Mouse (Mus musculus) kidney, postnatal 10 days (tissue): ENCODE measurements around the gene Pex14.
A peak's percentile ranks its signal among the peaks of the same experiment; 100 is the strongest.

Source experiments
- DNase-seq: peaks from one replicate; pipeline ENCODE4 v3.0.0; 2021; ENCODE audit warnings: mixed read lengths

The Pex14 gene

DNA sequence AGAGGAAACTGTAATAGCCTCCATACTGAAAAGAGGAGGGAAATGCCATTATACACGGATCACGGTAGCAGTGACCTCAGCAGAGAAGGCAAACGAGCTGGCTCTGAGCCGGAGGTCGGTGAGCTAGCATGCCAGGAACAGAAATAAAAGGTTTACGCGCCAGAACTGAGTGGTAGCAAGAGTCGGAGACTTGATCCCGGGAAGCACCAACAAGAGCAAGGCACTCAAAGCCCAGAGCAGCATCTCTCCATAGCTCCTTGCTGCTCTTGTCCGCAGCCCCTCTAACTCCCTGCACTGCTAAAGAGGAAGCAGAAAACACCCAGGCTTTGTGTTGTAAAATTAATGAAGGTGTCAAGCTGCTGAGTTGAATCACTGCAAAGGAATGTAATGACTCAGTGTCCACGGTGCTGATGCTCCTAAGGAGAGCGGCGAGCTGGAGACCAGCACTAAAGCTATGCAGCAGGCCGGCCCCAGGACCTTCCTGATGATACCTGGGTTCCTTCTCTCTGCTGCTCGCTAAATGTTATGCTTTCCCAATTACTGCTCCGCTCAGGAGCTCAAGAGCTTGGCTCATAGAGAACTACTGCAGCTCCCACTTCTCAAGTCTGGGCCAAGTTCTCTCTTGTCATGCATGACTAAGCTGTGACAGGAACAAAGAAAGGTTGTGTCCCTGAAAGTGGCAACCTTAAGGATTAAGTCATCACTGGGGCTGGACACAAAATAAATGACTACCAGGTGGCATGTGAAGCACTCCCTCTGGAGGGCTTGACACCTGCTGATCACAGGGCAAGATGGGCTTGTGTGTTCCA, 50.1 kb downstream of the Pex14 start:
- DNase-seq, result peak; percentile 67

DNA sequence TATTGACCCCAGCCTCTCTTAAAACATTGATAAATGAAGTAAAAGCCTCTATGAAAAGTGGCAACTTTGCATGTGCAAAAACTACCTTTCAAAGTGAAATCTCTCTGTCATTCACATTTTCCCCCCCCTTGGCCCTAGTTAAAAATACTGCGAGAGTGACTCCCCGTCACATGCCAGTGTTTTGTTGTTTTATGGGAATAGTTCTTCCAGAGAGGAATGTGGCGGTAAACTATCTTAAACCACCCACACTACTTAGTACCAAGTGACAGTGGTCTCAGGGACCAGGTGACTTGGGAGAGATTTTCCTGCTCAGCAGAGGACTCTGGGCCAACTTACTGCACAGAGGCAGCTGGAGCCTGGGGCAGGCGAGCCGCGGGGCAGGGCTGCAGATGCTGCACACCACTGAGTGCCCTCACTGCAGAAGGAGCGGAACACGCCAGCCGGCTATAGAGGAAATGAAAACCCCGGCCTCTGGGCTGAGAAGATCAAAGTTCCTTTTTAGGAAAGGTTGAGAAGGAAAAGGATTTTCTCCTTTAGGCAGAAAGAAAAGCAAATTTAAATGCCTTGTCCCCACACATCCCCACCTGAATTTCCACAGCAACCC, 50.9 kb downstream of the Pex14 start:
- peak; percentile 73 for DNase-seq

DNA sequence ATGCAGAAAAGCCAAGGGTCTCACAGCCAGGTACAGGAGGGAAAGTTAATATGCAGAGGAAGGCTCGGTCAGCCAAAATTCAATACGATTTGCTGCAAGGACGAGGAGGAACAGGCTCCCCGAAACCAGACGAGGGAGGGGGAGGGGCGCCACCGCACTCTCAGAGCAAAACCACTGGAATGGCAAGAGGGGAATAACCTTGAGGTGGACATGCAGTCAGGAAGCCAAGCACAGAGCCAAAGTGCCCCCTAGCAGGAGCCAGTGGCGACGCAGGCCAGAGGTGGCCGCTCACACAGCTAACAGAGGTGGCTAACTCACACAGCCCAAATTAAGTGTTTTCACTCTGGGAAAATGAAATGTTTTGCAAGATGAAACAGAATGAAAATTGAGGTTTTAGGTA, 52.3 kb downstream of the Pex14 start:
- DNase-seq, result peak; percentile 87

DNA sequence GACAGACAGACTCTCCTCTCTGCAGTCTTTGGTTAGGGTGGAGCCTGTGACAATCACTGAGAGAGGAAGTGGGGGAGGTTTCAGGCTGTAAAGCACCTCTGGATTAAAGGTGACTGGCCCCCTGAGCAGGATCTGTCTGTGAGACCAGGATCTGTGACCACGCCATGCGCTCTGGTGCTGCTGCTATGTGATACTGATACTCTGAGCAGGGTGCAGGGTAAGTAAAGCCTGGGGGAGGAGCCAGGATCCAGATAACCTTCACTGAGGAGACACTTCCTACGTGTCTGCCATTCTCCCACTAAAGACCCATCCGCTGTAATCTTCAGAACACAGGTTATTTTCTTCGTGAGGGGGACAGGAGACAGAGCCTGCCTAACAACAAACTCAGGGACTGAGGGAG, 53.8 kb downstream of the Pex14 start:
- DNase-seq, result no peak

DNA sequence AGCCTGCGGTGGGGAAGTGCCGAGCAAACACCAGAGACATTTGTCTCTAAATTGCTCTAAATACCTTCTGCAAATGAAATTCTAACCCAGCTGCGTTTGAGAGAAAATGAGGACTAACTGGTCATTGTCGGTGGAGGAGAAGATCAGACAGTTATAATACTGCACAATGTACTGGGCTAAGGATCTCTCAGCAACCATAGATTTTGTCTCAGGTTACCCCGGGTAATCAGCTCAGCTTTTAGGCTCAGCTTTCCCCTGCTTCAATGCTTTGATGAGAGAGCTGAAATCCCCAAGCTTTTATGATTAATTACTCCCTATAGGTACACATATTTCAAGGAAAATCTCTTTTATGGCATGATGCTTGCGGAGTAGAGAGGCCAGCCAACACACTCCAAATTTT, 59.4 kb downstream of the Pex14 start:
- DNase-seq, result no peak

DNA sequence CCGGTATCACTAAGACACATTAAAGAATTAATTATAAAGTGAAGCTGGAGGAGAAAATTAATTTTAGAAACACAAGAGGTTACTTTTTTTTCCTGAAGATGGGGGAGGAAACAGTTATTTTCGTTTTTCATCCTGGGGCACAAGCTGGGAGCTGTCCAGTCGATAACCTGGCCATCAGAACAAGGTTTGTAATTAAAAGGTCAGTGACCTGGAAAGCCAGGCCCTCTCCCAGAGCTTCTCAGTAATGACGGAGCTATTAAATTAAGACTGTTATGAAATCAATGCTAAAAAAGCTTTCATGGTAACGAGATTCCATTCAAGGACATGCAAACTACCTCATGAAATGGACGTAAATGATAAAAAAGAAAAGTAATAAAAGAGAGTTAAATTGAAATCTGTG, 62.0 kb downstream of the Pex14 start:
- no peak for DNase-seq

DNA sequence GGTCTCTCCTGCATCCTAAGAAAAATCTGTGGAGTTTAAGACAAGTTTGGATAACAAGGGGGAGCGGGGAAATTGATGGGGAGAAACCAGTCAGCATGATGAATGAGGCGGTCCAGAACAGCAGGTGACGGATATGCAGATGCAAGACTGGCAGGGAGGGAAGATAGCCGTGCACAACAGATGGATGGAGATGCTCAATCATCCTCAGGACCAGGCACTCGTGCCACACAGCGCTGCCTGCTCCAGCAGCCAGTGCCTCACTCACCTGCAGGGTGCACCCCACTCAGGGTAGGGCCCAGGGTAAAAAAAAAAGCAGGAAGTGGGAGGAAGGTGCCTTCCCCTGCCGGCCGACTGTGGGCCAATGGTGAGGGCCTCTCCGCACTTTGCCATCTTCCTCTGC, 63.1 kb downstream of the Pex14 start:
- DNase-seq, result no peak

DNA sequence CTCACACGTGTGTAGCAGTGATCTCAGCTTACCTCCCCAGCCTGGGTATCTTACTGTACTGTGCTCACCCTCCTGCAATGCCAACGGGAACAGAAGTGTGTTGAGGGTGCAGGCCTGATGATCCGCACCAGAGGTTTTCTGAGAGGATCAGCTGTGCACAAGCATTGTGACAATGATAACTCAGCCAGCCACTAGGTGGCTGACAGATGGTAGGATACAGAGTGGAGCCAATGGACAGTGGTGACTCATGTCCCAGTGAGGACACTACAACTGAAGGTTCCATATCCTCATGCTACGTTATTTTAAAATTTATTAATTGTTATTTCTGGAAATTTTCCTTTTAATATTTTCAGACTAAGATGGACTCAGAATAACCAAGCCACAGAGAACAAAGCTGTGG, 68.2 kb downstream of the Pex14 start:
- DNase-seq, result peak; percentile 40

DNA sequence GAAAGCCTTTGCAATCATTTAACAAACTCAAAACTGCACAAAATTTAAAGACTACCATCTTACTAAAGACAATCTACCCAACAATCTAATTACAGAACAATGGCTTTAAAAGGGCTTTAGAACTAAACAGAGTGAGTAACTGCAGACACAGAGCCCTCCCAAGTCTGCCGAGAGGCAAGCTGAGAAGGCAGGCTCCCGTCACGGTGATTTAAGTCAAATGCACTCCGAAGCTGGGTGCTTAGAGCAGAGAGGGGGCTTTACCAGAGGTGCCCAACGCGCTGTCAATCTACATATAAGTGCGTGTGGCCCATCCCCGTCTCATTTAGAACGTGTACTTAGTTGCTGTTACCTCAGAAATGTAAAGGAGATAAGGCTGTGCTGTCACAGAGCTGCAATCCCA, 72.1 kb downstream of the Pex14 start:
- DNase-seq, result no peak

DNA sequence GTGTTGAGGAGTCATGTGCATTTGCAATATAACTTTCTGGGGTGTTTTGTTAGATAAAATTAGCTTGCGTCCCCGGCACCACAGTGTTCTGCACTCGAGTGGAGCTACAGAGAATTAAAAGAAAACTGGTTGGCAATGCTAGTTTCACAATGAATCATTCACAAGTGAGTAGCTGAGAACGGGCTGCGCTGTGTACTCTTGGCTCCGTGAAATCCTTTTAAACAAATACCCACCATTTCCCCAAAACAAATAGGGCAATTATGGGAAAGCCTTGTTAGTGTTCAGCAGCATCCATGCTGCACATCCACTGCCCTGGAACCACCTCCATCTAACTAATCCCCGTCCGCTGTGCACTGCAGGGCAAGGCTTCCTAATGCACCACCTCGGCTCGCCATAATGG, 74.4 kb downstream of the Pex14 start:
- DNase-seq, result no peak

DNA sequence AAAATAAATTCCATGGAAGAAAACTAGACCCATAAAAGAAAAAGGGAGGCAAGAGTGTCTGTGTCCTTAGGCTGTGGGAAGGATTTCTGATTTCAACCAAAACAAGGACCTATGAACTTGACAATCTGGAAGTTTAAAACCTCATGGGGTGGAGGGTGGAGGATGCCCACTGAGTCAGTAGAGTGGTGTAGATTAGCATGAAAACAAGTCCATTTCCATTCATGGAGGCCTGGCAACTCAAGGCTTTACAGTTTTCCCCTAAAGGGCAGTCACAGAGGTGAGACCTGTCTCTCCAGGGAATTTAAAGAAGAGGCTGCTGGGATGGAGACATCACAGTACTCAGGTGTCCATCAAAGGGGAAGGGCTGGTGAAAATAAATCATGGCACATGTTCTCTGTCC, 78.7 kb downstream of the Pex14 start:
- DNase-seq, result no peak

DNA sequence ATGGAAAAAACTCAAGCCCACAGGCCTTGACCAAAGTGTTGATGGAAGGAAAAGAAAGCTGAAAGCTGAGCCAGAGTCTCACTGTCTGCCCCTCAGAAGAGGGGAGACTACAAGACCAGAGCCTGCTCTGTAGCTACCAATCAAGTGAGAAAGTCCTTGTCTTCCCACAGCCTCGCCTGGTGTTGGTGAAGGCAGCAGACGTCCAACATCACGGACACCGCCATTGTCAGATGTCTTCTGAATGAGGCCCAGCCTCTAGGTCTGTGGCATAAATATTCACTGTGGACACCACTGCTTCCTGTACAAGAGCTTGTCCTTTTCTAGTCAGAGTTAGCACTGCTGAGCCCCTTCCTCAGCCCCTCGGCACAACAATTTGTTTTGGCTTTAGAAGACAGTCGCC, 80.2 kb downstream of the Pex14 start:
- DNase-seq, result no peak

DNA sequence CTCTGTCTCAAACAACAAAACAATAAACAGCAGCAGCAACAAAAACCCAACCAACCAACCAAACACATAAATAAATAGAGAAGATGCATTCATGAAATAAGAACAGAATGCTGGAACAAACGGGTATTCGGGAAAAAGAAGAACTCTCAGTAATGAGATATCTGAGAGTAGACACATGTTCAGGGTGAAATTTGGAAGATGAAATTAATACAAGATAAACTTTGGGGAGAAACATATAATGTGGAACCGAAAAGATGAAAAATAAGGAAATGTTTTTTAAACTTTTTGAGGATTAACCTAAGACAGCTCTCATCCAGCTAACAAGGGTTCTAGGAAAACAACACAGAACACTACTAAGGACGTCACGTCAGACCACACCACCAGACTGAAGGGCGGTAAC, 92.9 kb downstream of the Pex14 start:
- no peak for DNase-seq

DNA sequence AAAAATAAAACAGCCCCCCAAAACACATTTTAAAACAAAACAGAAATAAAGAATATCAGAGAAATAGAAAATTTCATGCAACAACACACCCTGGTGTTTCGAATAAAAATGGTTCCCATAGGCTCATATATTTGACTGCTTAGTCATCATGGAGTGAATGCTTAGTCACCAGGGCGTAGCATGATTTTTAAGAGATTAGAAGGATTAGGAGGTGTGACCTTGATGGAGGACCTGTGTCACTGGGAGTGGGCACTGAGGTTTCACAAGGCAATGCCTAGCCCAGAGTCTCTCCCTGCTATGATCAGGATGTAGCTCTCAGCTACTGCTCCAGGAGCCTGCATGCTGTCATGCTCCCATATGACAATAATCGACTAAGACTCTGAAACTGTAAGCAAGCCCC, 93.6 kb downstream of the Pex14 start:
- no peak for DNase-seq

DNA sequence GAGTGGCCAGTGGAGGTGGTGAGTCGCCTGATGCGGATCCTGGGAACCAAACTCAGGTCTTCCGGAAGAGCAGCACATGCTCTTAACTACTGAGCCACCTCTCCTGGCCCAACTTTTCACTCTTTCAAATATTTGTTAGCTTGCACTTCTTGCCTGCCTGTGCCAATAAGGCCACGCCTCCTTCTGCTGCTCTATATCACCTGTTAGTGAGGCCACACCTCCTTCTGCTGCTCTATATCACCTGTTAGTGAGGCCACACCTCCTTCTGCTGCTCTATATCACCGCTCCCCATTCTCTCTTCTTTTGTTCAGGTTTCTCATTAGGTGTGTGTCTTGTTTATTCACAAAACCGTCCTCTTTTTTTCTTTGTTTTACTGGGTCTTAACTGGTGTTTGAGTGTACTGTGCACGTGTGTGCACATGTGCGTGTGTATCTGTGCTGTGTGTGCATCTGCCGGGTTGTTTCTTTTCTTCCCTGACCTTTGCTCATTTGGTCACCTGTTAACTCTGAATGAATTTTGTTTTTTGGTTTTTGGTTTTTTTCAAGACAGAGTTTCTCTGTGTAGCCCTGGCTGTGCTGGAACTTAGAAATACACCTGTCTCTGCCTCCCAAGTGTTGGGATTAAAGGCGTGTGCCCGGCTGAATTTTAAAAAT, 97.1 kb downstream of the Pex14 start:
- DNase-seq, result no peak

DNA sequence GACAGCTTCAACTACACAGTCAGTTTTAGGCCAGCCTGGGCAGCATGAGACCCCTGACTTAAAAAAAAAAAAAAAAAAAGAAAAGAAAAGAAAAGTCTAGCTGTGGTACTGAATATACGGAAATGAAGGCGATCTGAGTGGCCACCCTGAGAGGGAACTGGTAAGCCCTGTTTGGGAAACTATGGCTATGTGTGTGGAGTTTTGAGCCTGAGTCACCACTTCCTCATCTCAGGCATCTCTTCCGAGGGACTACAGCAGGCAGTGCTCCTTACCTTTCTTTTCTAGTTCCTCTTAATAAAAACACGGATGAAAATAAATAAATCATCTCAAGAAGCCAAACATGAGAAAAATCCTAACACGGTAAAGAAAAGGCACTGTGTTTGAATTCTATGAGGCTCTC, 98.2 kb downstream of the Pex14 start:
- no peak for DNase-seq

DNA sequence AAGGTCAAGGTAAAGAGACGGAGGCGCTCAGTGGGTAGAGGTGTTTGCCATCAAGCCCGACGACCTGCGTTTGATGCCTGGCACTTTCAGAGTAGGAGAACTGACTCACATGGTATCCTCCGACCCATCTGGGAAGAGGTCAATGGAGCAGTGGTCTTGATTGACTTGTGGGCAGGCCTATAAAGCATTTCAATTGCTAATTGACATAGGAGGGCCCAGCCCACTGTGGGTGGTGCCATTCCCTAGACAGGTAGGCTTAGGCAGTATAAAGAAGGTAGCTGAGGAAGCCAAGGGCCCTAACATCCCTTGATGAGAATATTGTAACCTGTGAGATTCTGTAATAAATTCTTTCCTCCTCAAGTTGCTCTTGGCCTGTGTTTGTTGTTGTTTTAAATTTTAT, 98.9 kb downstream of the Pex14 start:
- DNase-seq, result no peak

DNA sequence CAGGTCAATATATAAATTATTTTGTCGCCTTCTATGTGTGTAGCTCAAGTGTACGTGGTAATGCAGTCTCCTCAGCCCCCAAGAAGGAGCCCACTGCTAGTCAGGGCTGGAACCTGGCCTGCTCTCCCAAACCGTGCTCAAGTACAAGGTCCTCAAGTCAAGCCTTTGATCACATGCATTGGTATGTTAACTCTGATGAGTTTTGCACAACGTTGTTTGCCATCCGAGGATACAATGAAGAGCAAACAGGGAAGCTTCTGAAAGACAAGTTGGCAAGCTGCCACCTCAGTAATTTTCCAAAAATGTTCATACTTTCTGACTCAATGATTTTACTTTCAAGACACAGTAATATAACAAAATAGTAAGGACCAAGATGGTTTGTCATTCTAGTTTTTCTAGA, 105.7 kb downstream of the Pex14 start:
- DNase-seq, result no peak

DNA sequence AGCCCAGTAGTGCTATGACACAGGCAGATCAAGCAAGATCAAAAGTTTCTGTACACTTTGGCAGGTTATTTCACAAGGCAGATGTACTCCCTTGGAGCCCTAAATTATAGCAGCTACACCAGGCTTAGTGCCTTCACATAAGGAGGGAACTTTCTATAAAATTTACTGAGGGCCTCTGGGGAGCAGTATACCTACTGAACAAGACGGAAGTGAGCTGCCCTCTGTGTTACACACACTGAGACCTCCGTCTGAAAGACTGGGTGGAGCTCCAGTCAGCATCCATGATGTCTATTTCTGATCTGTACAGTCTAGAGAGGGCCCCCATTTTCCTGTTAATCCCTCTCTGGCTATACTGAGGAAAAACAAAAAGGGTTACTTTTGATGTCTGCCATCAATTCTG, 109.6 kb downstream of the Pex14 start:
- no peak for DNase-seq

DNA sequence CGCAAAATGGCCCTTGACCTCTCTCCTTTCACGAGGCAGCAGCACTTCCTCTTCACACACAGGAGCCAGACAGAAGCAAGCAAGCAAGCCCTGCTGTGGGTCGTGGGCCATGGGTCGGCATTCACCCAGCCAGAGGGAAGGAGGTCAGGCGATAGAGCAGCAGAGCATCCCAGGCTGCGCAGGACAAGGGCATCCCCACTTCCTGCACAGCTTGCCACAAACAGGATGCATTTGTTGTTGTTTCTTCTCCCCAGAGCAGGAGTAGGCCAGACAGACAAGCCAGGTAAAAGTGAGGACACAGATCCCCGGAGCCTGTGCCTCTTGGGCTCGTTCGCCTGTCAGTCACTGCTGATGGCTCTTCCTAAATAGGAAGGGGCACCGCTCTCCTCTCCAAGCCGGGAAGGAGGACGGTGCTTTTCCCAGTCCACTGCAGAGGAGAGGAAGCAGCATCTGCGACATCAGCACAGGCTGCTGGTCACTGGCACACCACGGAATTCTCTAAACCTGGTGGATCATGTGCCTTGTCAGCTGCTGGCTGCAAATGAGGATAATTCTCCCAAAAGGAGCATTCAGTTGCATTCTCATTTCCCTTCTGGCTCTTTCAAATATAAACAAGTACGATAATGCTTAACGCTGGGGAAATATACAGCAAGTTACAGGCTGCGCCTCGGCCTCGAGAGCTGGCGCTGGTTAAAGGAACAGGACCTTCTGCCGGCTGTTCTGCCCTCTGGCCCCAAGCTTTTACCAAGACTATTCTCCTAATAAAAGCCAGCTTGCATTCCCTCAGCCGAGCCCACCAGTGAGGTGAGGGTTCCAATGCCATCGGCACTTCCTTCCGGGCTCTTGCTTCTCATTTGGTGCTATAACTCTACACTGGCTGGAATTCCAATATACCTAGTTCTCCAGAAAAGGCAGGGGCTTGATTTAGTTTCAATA, 113.9 kb downstream of the Pex14 start:
- DNase-seq, result peak; percentile 43

DNA sequence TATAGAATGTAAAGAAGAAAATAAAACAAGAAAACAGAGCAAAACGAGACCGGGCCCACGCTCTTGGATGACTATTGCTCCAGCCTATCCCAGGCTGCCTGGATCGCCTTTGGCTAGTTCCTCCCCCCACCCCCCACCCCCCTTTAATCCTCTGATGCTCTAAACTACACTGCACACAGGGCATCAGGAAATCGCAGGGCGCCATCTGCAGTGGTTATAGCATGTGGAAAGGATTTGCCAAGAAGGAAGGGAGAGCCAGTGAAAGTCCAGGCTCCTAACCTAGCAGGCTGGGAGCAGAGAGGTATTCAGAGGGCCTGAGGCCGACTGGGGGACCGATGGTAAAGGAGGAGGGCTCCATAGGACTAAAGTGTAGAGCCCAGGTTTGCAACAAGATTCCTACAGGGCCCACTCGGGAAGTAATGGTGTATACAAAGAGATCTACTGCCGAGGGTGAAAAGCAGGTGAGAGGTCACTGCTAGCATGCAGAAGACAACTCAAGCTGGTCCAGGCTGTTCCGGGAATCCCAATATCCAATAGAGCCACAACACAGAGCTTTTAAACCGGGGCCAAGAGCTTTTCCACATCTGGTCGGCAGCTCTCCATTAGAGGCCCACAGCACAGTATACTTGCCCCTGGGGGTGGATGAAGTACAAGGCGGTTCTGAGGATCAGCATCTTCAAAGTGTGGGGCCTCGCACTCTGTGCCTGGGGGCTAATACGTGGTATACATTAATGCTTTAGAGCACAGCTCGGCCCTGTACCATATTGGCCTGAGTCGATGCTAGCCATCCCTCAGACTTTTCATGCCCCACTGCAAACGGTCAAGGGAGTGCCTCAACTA, 114.8 kb downstream of the Pex14 start:
- peak; percentile 13 for DNase-seq

DNA sequence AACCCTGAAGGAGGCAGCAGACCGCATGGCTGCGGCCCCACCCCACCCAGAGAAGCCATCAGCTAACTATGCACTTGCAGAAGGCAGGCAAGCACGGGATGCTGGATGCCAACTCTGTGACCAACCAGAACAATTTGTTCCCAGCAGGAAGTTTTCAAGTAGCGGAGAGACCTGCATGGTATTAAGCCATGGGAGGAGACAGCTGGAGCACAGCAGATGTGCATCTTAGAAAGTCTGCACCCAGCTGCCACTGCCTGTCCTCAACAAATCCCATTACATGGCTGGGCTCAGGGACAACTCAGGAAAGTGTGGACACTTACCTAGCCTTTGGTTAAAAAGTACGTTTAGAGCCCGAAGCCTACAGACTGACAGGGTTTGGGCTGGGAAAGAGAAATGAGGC, 117.4 kb downstream of the Pex14 start:
- no peak for DNase-seq
